Mouse (Mus musculus) spleen, adult 2 months (tissue): ENCODE results near the gene Runx2.

Experiments used
- CTCF ChIP-seq: fragments of 200-500 bp; IDR thresholded peaks from 2 replicates; pipeline ENCODE4 v1.5.1; 2011; ENCODE audit warnings: mild to moderate bottlenecking, inconsistent platforms; ENCODE audit not compliant: insufficient read depth, insufficient read length, insufficient replicate concordance; ENCODE audit errors: extremely low read depth
- POLR2A ChIP-seq: fragments of 200-500 bp; IDR thresholded peaks from 2 replicates; pipeline ENCODE4 v1.6.1; 2011; ENCODE audit warnings: low read depth, low read length, inconsistent platforms

DNA sequence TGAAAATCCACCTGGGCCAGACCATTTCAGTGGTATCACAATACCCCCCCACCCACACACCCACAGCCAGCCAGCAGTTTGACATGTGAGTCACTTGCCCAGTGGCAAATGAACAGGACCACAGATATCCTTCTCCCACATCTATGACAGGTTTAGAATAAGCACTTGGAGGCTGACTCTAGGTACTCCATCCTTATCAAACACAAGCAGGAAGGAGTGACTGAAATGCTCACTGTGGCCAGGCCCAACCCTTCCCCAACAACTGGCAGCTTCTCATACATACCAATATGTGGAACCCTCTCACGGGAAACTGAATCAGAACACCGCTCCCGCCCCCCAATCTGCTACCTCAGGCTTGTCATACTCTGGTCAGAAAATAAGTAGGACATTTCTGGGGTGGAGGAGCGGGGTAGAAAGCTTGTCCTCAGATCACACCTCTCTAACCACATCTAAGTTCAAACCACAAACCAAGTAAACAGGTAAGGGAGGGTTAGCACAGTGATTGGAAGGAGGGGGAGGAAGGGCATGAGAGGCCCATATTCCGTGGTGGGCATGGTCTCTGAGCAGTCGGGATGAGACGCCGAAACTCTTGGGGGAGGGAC lies 245.5 kb downstream of the Runx2 start:
- TF ChIP-seq POLR2A (no peak), CTCF (no peak)
